Mouse (Mus musculus) myocyte (in vitro differentiated cells): ENCODE results near the gene Zkscan1. TPM values are rescaled to one million over a fixed set of nuclear protein-coding genes. Genes with fewer than 3 reads are reported as not detected.

Experiments
- H3K27me3 ChIP-seq: one replicate; pipeline ENCODE4 v1.6.1; 2011; ENCODE audit not compliant: control insufficient read depth, insufficient read depth, insufficient read length
- H3K36me3 ChIP-seq: one replicate; pipeline ENCODE4 v1.6.1; 2011; ENCODE audit not compliant: control insufficient read depth, insufficient read depth
- H3K4me2 ChIP-seq: one replicate; pipeline ENCODE4 v1.6.1; 2011; ENCODE audit warnings: low read depth, control low read depth
- H3K4me3 ChIP-seq: one replicate; pipeline ENCODE4 v1.5.1; 2011; ENCODE audit warnings: mild to moderate bottlenecking, control low read depth, moderate library complexity
- H3K79me2 ChIP-seq: one replicate; pipeline ENCODE4 v1.6.1; 2011; ENCODE audit not compliant: control insufficient read depth, insufficient read depth
- H3ac ChIP-seq: one replicate; pipeline ENCODE4 v1.6.1; 2011; ENCODE audit not compliant: control insufficient read depth, insufficient read length
- CEBPB ChIP-seq: IDR thresholded peaks from 2 replicates; pipeline ENCODE4 v1.6.1; 2011; ENCODE audit warnings: mild to moderate bottlenecking, moderate library complexity; ENCODE audit not compliant: poor library complexity, insufficient read depth, severe bottlenecking
- E2F4 ChIP-seq: IDR thresholded peaks from one replicate; pipeline ENCODE4 v1.6.1; 2011; ENCODE audit warnings: mild to moderate bottlenecking, control low read depth, moderate library complexity; ENCODE audit not compliant: insufficient read depth
- MAX ChIP-seq: IDR thresholded peaks from one replicate; pipeline ENCODE4 v1.6.1; 2011; ENCODE audit warnings: low read depth, mild to moderate bottlenecking, control low read depth
- MYOD1 ChIP-seq, 3 experiments: IDR thresholded peaks; one replicate each; pipeline ENCODE4 v1.6.1; 2011; ENCODE audit warnings: control low read depth in 2 of 3, low read depth in 2 of 3, mild to moderate bottlenecking in 2 of 3, moderate library complexity in 1 of 3; ENCODE audit not compliant: insufficient read length in 2 of 3, control insufficient read depth in 1 of 3
- MYOG ChIP-seq, 3 experiments: IDR thresholded peaks; one replicate each; pipeline ENCODE4 v1.6.1; 2011; ENCODE audit warnings: control low read depth in 2 of 3, low read depth in 2 of 3, mild to moderate bottlenecking in 2 of 3; ENCODE audit not compliant: insufficient read length in 2 of 3, control insufficient read depth in 1 of 3, insufficient read depth in 1 of 3
- POLR2A ChIP-seq: IDR thresholded peaks from one replicate; pipeline ENCODE4 v1.6.1; 2011; ENCODE audit warnings: low read depth, mild to moderate bottlenecking, control low read depth, moderate library complexity; ENCODE audit not compliant: insufficient read length
- POLR2AphosphoS2 ChIP-seq: IDR thresholded peaks from one replicate; pipeline ENCODE4 v1.6.1; 2011; ENCODE audit warnings: low read depth, control low read depth; ENCODE audit not compliant: insufficient read length
- REST ChIP-seq: IDR thresholded peaks from one replicate; pipeline ENCODE4 v1.6.1; 2011; ENCODE audit warnings: mild to moderate bottlenecking, control low read depth, moderate library complexity; ENCODE audit not compliant: insufficient read depth, insufficient read length
- SRF ChIP-seq: IDR thresholded peaks from one replicate; pipeline ENCODE4 v1.6.1; 2011; ENCODE audit warnings: low read depth; ENCODE audit not compliant: control insufficient read depth, insufficient read length
- TCF12 ChIP-seq: IDR thresholded peaks from one replicate; pipeline ENCODE4 v1.6.1; 2011; ENCODE audit warnings: mild to moderate bottlenecking, control low read depth; ENCODE audit not compliant: poor library complexity, insufficient read depth, severe bottlenecking
- TCF3 ChIP-seq: IDR thresholded peaks from one replicate; pipeline ENCODE4 v1.6.1; 2011; ENCODE audit warnings: low read depth, control low read depth; ENCODE audit not compliant: insufficient read length
- USF1 ChIP-seq: IDR thresholded peaks from one replicate; pipeline ENCODE4 v1.6.1; 2011; ENCODE audit warnings: low read depth, mild to moderate bottlenecking, control low read depth, moderate library complexity
- polyA plus RNA-seq: library from polyadenylated mRNA; unstranded; fragments of >200 nt; fragmentation: generic; extraction: Trizol; gene quantifications from one replicate; pipeline ENCODE4 v1.2.1, GENCODE M21; 2012; ENCODE audit warnings: missing spikeins

The Zkscan1 gene
- polyA plus RNA-seq, 1 experiment: 5.1 TPM

DNA sequence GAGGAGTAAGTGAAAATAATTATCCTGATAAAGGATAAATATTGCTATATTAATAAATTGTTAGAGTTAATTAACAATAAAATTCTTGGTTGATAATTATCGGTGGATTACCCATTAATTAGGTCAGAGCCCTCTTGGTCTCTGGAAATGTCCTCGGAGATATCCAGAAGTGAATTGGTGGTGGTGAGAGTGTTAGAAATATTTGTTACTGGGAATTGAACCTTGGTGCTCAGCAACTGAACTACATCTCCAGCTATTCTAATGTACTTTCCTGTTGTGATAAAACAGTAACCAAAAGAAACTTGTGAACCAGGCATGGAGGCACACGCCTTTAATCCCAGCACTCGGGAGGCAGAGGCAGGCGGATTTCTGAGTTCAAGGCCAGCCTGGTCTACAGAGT, 4.4 kb upstream of the Zkscan1 start:
- H3K27me3 ChIP-seq: peaks cover 10% of the 10 kb centered on the region
- no peak for TF ChIP-seq MYOG (IDR thresholded peaks at IDR 0.05; ENCODE audit: control insufficient read depth in 1 of 3, insufficient read depth in 1 of 3, insufficient read length in 2 of 3, low read depth in 2 of 3)
- TF ChIP-seq CEBPB: no peak
- no peak for TF ChIP-seq POLR2AphosphoS2
- TF ChIP-seq E2F4: no peak
- no peak for TF ChIP-seq TCF3
- no peak for TF ChIP-seq MAX
- no peak for TF ChIP-seq POLR2A
- no peak for TF ChIP-seq REST
- no peak for TF ChIP-seq SRF
- TF ChIP-seq MYOD1 (IDR thresholded peaks at IDR 0.05; ENCODE audit: control insufficient read depth in 1 of 3, insufficient read length in 2 of 3, low read depth in 2 of 3): no peak
- no peak for TF ChIP-seq TCF12
- TF ChIP-seq USF1: no peak
- no peak overlapping the region for H3ac ChIP-seq
- no peaks in the 10 kb centered on the region for H3K36me3 ChIP-seq
- peaks cover 5% of the 10 kb centered on the region for H3K79me2 ChIP-seq
- H3K4me3 ChIP-seq: no peak overlapping the region
- no peak overlapping the region for H3K4me2 ChIP-seq

DNA sequence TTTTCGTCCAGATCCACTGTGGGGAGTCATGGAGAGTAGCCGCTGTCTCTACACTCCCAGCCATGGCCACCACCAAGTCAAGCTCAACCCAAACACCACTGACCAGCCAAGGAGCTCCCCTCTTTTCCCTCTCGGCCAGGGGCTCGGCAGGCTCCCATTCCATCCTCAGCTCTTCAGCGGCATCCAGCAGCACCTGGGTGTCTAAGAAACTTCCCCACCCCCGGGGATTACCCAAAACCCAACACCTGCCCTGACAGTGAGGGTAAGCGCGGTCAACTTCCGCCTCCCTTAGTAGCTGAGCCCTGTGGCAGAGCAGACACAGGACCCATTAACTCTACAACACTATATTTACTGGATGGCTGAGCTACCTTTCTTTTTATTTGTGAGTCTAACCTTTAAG, 3.4 kb upstream of the Zkscan1 start:
- no peaks in the 10 kb centered on the region for H3K36me3 ChIP-seq
- no peak overlapping the region for H3ac ChIP-seq
- no peak overlapping the region for H3K4me3 ChIP-seq
- H3K79me2 ChIP-seq: peaks cover 15% of the 10 kb centered on the region
- peaks cover 10% of the 10 kb centered on the region for H3K27me3 ChIP-seq
- no peak overlapping the region for H3K4me2 ChIP-seq
- TF ChIP-seq USF1 (no peak), MYOG (IDR thresholded peaks at IDR 0.05; ENCODE audit: control insufficient read depth in 1 of 3, insufficient read depth in 1 of 3, insufficient read length in 2 of 3, low read depth in 2 of 3) (no peak), CEBPB (no peak), POLR2A (no peak), SRF (no peak)

DNA sequence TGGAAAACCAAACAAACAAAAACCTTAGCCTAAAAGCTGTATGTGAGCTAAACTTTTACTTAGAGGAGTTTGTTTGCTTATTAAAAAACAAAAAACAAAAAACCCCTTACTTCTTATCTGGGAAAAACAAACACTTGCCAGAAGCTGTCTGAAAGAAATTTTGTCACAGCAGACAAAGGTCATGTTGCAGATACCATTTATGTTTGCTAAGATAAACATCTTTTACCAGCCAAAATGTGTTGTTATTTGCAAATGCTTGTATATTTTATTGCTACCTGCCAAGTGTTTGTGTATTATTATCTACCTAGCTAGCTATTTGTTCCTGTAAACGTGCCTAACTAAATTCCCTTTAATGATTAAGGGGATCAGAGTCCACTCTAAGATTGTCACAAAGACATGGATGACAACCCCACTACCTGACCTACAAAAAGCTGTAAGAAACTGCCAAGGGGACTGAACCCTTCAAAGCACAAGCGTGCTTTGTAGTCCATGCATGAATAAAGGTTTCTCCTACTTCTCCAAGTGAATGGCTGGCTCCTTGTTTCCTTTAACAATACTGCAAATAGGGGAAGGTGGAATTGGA, 1.5 kb upstream of the Zkscan1 start:
- Histone ChIP-seq H3ac (no peak overlapping the region), H3K4me2 (no peak overlapping the region), H3K4me3 (no peak overlapping the region), H3K79me2 (peaks cover 35% of the 10 kb centered on the region), H3K36me3 (no peaks in the 10 kb centered on the region), H3K27me3 (peaks cover 10% of the 10 kb centered on the region)
- no peak for TF ChIP-seq TCF12
- TF ChIP-seq USF1: no peak
- TF ChIP-seq E2F4: no peak
- TF ChIP-seq REST: no peak
- no peak for TF ChIP-seq MYOG (IDR thresholded peaks at IDR 0.05; ENCODE audit: control insufficient read depth in 1 of 3, insufficient read depth in 1 of 3, insufficient read length in 2 of 3, low read depth in 2 of 3)
- TF ChIP-seq CEBPB: no peak
- TF ChIP-seq MYOD1 (IDR thresholded peaks at IDR 0.05; ENCODE audit: control insufficient read depth in 1 of 3, insufficient read length in 2 of 3, low read depth in 2 of 3): no peak
- no peak for TF ChIP-seq TCF3
- TF ChIP-seq POLR2AphosphoS2: no peak
- no peak for TF ChIP-seq SRF
- no peak for TF ChIP-seq POLR2A
- no peak for TF ChIP-seq MAX

DNA sequence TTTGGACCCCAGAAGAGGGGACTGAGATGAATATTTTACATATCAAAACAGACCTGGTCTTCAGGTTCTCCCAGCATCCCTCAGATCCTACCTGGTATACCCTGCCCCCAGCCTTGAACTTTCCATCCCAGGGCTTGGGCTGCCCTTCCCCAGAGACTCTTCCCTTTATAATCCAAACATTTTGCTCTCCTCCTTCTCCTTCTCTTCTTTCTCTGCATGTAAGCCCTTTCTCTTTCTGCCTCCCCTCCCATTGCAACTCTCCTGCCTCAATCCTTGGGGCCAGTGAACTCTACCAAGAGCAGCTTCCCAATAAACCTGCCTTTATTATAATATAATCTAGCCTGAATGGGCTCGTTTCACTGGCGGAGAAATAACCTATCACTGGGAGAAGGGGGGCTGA, 948 bp upstream of the Zkscan1 start:
- H3K36me3 ChIP-seq: no peaks in the 10 kb centered on the region
- no peak overlapping the region for H3K4me2 ChIP-seq
- no peak overlapping the region for H3ac ChIP-seq
- no peak for TF ChIP-seq MYOD1 (IDR thresholded peaks at IDR 0.05; ENCODE audit: control insufficient read depth in 1 of 3, insufficient read length in 2 of 3, low read depth in 2 of 3)
- no peak for TF ChIP-seq USF1
- no peak for TF ChIP-seq REST
- no peak for TF ChIP-seq TCF3
- TF ChIP-seq MYOG (IDR thresholded peaks at IDR 0.05; ENCODE audit: control insufficient read depth in 1 of 3, insufficient read depth in 1 of 3, insufficient read length in 2 of 3, low read depth in 2 of 3): no peak
- TF ChIP-seq POLR2AphosphoS2: no peak
- no peak for TF ChIP-seq SRF
- TF ChIP-seq CEBPB: no peak
- TF ChIP-seq E2F4: no peak
- no peak for TF ChIP-seq MAX
- TF ChIP-seq TCF12: no peak
- TF ChIP-seq POLR2A: no peak
- peaks cover 40% of the 10 kb centered on the region for H3K79me2 ChIP-seq
- no peak overlapping the region for H3K4me3 ChIP-seq
- peaks cover 10% of the 10 kb centered on the region for H3K27me3 ChIP-seq

DNA sequence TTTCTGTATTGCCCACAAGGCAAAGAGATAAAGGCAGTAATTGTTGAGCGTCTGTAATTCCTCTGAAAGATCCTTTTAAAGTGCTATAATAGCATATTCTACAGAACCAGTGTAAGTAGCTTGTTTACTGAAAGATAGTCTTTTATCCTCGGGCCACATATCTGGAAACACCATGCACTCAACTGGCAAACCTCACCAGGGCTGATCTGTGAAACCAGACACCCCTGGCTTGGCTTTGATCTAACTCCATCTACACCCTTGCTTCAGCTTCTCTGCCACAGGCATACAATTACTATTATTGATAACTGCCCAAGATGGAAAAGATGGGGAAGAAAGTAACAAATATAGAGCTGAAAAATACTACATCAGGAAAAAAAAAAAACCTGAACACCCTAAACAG, 377 bp upstream of the Zkscan1 start:
- H3K4me3 ChIP-seq: peak overlapping the region; percentile 91
- H3K4me2 ChIP-seq: peak overlapping the region; percentile 81
- H3ac ChIP-seq: peak overlapping the region; percentile 60
- no peak for TF ChIP-seq REST
- TF ChIP-seq TCF3: no peak
- no peak for TF ChIP-seq E2F4
- TF ChIP-seq POLR2A: no peak
- TF ChIP-seq POLR2AphosphoS2: no peak
- TF ChIP-seq SRF: no peak
- TF ChIP-seq MYOD1 (IDR thresholded peaks at IDR 0.05; ENCODE audit: control insufficient read depth in 1 of 3, insufficient read length in 2 of 3, low read depth in 2 of 3): no peak
- no peaks in the 10 kb centered on the region for H3K36me3 ChIP-seq
- peaks cover 10% of the 10 kb centered on the region for H3K27me3 ChIP-seq
- peaks cover 46% of the 10 kb centered on the region for H3K79me2 ChIP-seq
